Mouse (Mus musculus) hindbrain, embryonic 16.5 days (tissue): ENCODE data around the gene Mtss1l. TPM values are rescaled to one million over a fixed set of nuclear protein-coding genes. Genes with fewer than 3 reads are reported as not detected.
A peak's percentile ranks its signal among the peaks of the same experiment; 100 is the strongest.

Experiments
- ATAC-seq: fragments of 200-750 bp; cut with Nextera tagmentation; 2 replicates; pipeline ENCODE4 v1.8.0; 2017; ENCODE audit warnings: moderate TSS enrichment, moderate library complexity
- H3K27ac ChIP-seq: fragments of 300-500 bp; sonication (generic); 2 replicates; pipeline ENCODE4 v1.5.1; 2014; ENCODE audit warnings: low read depth, mild to moderate bottlenecking, control low read depth, low read length, moderate library complexity
- H3K27me3 ChIP-seq: fragments of 300-500 bp; sonication (generic); replicated peaks from 2 replicates; pipeline ENCODE4 v1.6.1; 2014; ENCODE audit warnings: low read length; ENCODE audit not compliant: control insufficient read depth, insufficient read depth
- H3K36me3 ChIP-seq: fragments of 300-500 bp; sonication (generic); 2 replicates; pipeline ENCODE4 v1.6.1; 2014; ENCODE audit warnings: mild to moderate bottlenecking, low read length, moderate library complexity, mixed read lengths; ENCODE audit not compliant: control insufficient read depth, insufficient read depth
- H3K4me1 ChIP-seq: fragments of 300-500 bp; sonication (generic); 2 replicates; pipeline ENCODE4 v1.6.1; 2014; ENCODE audit warnings: low read depth, low read length; ENCODE audit not compliant: control insufficient read depth, insufficient read depth
- H3K4me2 ChIP-seq: fragments of 300-500 bp; sonication (generic); 2 replicates; pipeline ENCODE4 v1.6.1; 2014; ENCODE audit warnings: mild to moderate bottlenecking, low read length, control low read depth, moderate library complexity
- H3K4me3 ChIP-seq: fragments of 300-500 bp; sonication (generic); 2 replicates; pipeline ENCODE4 v1.5.1; 2014; ENCODE audit warnings: mild to moderate bottlenecking, low read length, control low read depth, moderate library complexity
- H3K9ac ChIP-seq: fragments of 300-500 bp; sonication (generic); 2 replicates; pipeline ENCODE4 v1.6.1; 2014; ENCODE audit warnings: low read depth, mild to moderate bottlenecking, control low read depth, low read length, moderate library complexity
- H3K9me3 ChIP-seq: fragments of 300-500 bp; sonication (generic); 2 replicates; pipeline ENCODE4 v1.6.1; 2014; ENCODE audit warnings: mild to moderate bottlenecking, low read length, moderate library complexity; ENCODE audit not compliant: control insufficient read depth
- WGBS: fragments of 180-500 bp; shearing (Covaris S2); extraction: QIAGEN DNeasy Blood & Tissue Kit; methylation state at CpG from one replicate; pipeline ENCODE4 v1.1.7; 2014; 5-methylcytosine and 5-hydroxymethylcytosine counted together
- polyA plus RNA-seq: library from polyadenylated mRNA; unstranded; fragments of >200 nt; fragmentation: Nextera tagmentation; extraction: Ambion mirVana; gene quantifications from 2 replicates; pipeline ENCODE4 v1.2.1, GENCODE M21; 2015

The Mtss1l gene
- polyA plus RNA-seq, result 26.4 and 28.8 TPM in 2 replicates

DNA sequence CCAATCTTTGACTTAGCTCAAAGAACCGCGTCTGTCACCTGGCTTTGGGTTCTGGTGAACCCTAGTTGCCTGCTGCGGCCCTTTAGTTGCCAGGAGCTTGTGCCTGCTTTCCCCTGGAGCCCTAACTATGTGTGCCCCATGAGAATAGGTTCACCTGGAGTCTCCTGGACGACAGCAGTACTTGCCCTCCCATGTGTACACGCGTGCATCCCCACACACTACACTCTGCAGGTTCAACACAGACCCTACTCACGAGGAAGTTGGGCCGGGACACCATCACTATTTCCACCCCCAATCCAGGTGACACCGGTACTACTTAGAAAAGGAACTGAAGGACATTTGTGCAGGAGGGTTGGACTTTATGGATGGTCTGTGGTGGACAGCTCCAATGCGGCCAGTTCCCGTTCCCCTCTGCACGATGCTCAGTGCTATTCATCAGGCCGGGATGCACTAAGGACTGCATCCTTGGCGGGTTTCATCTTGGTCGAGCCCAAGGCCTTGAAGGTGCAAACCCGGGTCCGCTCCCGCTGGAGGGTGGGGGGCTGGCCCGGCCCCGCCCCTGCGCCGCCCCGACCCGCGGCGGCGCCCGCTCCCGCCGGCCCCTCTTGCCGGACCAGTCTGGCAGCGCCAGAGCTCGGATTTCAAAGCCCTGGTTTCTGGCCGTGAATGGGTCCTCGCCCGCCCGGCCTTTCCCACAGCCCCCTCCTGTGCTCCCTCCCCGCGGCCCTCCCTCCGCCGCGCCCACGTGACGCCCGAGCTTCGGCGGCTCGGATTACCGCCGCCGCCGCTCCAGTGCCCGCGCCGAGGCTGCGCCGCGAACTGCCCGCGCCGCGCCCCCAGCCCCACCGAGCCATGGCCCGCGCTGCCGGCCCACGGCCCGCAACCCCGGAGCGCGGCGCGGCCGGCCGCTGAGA is at the start of gene Mtss1l:
TSS of gene Mtss1l (plus strand) at position 792 of the 914 bp plus-strand sequence.
- H3K4me1 ChIP-seq, result peaks cover 78% of the 10 kb centered on the region
- no peaks in the 10 kb centered on the region for H3K9me3 ChIP-seq
- H3K4me2 ChIP-seq, result peak within 1 kb of the TSS; percentile 96
- H3K36me3 ChIP-seq, result no peaks in the 10 kb centered on the region; the same call in 1 of the 2 replicates
- H3K27ac ChIP-seq, result peak within 1 kb of the TSS; percentile 98
- peak within 1 kb of the TSS; percentile 99 for H3K9ac ChIP-seq
- H3K4me3 ChIP-seq, result peak within 1 kb of the TSS; percentile 87
- ATAC-seq, result peak; percentile 71
- no peaks in the 10 kb centered on the region for H3K27me3 ChIP-seq
- 4% methylated on average over 64 of the region's 75 CpGs for WGBS

DNA sequence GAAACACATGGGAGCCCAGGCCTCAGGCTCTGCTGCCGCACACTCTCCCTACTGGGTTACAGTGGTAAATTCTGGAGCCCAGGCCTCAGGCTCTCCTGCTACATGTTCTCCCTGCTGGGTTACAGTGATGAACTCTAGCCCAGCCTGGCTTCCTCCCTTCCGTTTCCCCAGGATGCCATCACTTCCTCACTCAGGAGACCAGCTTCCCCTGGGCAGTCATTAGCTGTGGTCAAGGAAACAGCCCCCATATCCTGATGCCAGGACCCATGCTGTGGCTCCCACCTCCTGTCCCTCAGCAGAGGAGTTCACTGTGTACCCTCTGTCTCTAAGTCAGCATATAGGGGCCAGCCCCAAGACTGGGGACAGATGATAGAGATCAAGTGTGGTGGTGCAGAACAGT is 49.1 kb upstream of the Mtss1l start:
- H3K27ac ChIP-seq, result no peak overlapping the region
- no peaks in the 10 kb centered on the region for H3K4me1 ChIP-seq
- H3K9me3 ChIP-seq, result no peaks in the 10 kb centered on the region
- 89% methylated on average over 2 of the region's 2 CpGs for whole genome bisulfite sequencing
- no peak overlapping the region for H3K9ac ChIP-seq
- no peak overlapping the region for H3K4me3 ChIP-seq
- H3K36me3 ChIP-seq, result peaks cover 3% of the 10 kb centered on the region; the same call in 1 of the 2 replicates
- H3K27me3 ChIP-seq, result no peaks in the 10 kb centered on the region
- no peak for ATAC-seq
- no peak overlapping the region for H3K4me2 ChIP-seq

DNA sequence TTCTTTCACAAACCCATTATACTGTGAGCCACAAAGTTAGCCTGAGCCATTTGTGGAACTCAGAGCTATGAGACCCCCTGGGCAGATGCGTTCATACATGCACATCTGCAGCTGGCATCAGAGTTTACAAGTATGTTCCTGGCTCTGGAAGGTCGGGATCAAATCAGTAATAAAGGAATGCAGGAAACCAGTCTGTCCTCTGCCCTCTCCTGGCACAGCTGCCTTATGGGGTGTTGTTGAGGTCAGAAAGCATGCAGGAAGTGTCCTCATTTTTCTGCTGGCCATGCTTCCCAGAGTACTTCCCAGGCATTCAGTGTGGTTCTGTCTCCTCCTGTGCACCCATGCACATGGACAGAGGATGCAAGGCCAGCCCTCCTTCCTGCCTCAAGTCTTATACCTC is 48.1 kb upstream of the Mtss1l start:
- no peaks in the 10 kb centered on the region for H3K27me3 ChIP-seq
- WGBS, result 86% methylated on average over 2 of the region's 2 CpGs
- no peak overlapping the region for H3K9ac ChIP-seq
- no peak overlapping the region for H3K27ac ChIP-seq
- no peak overlapping the region for H3K4me3 ChIP-seq
- no peaks in the 10 kb centered on the region for H3K4me1 ChIP-seq
- H3K4me2 ChIP-seq, result no peak overlapping the region
- H3K36me3 ChIP-seq, result peaks cover 3% of the 10 kb centered on the region; the same call in 1 of the 2 replicates
- H3K9me3 ChIP-seq, result no peaks in the 10 kb centered on the region
- ATAC-seq, result no peak

DNA sequence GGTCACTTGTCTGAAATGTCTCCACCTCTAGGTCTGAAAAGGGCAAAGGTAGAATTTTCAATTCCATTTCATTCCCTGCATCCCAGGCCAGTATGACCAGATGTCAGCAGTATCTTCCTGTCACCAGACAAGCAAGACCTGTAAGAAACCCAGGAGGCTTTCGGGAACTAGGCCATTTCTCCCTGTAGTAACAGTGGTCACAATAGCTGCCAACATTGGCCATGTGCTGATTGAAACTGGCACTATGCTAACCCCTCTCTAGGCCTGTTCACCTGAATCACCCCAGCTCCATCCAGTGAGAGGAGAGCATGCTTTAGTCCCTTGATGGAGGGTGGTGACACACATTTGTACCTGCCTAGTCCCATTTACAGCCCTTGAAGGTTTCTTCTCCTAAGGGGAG is 46.7 kb upstream of the Mtss1l start:
- H3K36me3 ChIP-seq, result peaks cover 3% of the 10 kb centered on the region
- no peaks in the 10 kb centered on the region for H3K27me3 ChIP-seq
- no peak overlapping the region for H3K9ac ChIP-seq
- H3K4me3 ChIP-seq, result no peak overlapping the region
- ATAC-seq, result no peak
- H3K4me2 ChIP-seq, result no peak overlapping the region
- H3K9me3 ChIP-seq, result no peaks in the 10 kb centered on the region
- H3K4me1 ChIP-seq, result no peaks in the 10 kb centered on the region
- 93% methylated on average over 1 of the region's 1 CpGs for WGBS
- no peak overlapping the region for H3K27ac ChIP-seq

DNA sequence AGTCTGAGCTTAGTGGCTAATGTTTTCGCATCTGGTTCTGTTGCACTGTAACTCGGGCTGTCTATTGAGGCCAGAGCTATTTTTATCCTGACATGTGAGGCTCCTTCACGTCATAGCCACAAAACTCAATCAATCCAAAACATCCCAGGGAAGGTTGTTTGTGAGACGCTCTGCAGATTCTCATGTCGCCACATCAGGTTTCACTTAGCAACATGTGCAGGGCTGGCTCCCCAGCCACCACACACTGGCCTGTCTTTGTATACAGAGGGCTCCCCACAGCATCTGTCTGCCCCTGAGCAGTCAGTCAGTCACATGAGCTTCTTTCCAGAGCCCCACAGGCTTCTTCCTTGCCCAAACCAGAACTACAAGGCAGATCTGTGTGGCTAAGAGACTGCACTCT is 44.6 kb upstream of the Mtss1l start:
- Histone ChIP-seq H3K27ac (no peak overlapping the region), H3K9me3 (no peaks in the 10 kb centered on the region), H3K4me1 (no peaks in the 10 kb centered on the region), H3K27me3 (no peaks in the 10 kb centered on the region), H3K36me3 (peaks cover 3% of the 10 kb centered on the region), H3K4me3 (no peak overlapping the region), H3K4me2 (no peak overlapping the region), H3K9ac (no peak overlapping the region)
- WGBS, result 85% methylated on average over 5 of the region's 5 CpGs
- ATAC-seq, result no peak

DNA sequence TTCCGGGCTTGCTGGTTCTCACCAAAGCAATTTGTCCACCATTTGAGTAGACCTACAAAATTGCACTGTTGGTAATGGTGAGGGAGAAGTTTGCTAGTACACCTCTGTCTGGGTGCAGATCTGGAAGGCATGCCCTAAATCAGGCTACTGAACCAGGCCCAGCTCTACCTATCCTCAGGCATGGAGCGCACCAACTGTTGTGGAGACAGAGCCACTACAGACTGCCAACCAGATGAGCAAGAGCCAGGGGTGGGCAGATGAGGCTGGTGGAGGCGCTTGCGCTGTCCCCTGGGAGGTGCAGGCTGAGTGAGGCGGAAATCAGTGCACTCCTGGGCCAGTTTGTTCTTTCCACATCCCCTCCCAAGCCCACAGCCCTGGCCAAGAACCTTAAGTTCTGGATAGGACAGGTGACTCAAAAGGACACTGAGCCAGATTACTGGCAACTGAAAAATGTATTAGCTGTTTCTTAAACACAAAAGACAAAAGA is 44.1 kb upstream of the Mtss1l start:
- Histone ChIP-seq H3K9ac (no peak overlapping the region), H3K4me1 (no peaks in the 10 kb centered on the region), H3K27ac (no peak overlapping the region), H3K4me2 (no peak overlapping the region), H3K4me3 (no peak overlapping the region), H3K36me3 (peaks cover 3% of the 10 kb centered on the region), H3K9me3 (no peaks in the 10 kb centered on the region), H3K27me3 (no peaks in the 10 kb centered on the region)
- 88% methylated on average over 5 of the region's 5 CpGs for WGBS
- ATAC-seq, result no peak

DNA sequence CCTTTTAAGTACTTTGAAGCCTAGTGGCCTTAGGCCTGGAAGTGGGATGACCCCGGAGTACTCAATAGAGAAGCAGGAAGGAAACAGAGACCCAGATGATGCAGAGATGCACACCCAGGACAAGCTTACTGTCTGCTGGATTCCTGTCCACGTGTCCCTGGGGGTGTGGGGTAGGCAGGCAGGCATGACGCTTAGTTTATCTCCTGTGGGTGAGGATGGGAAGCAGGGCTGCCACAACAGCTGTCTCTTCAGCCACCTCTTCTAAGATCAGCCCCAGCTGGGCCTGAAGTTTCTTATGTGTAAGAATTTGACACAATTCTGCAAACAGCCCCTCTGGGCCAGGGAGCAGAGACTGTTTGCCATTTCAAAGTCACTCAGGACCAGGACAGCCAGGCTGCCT is 42.3 kb upstream of the Mtss1l start:
- Histone ChIP-seq H3K9me3 (no peaks in the 10 kb centered on the region), H3K27ac (no peak overlapping the region), H3K4me2 (no peak overlapping the region), H3K27me3 (no peaks in the 10 kb centered on the region), H3K4me1 (no peaks in the 10 kb centered on the region), H3K36me3 (peaks cover 13% of the 10 kb centered on the region), H3K9ac (no peak overlapping the region), H3K4me3 (no peak overlapping the region)
- no peak; the same call in 1 of the 2 replicates for ATAC-seq
- 86% methylated on average over 3 of the region's 3 CpGs for WGBS

DNA sequence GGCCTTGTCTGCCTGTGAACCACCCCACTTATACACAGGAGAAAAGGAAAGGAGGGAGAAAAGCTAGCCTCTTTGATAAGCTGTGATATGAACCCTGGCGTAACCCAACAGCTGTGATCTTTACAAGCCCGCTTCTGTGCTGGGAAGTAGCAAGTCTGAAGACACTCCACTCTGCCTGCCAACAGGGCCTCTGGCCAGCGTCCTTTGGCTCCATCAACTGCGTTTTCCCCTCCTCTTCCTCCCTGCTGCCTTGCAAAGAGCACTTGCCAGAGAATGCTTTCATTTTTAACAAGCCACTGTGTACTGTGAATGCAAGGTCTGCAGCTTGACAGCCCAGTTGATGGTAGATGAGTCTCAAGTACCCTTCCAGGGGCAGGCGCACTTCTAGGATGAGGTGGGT is 33.5 kb upstream of the Mtss1l start:
- no peaks in the 10 kb centered on the region; the same call in 1 of the 2 replicates for H3K4me1 ChIP-seq
- H3K4me2 ChIP-seq, result no peak overlapping the region
- WGBS, result 61% methylated on average over 5 of the region's 5 CpGs
- H3K9me3 ChIP-seq, result no peaks in the 10 kb centered on the region
- H3K9ac ChIP-seq, result no peak overlapping the region
- H3K27me3 ChIP-seq, result no peaks in the 10 kb centered on the region
- 0 out of 2 replicates have a peak overlapping the region, but pooled peaks have one; percentile 17 for H3K27ac ChIP-seq
- peak; percentile 89 for ATAC-seq
- H3K36me3 ChIP-seq, result peaks cover 13% of the 10 kb centered on the region
- no peak overlapping the region for H3K4me3 ChIP-seq

DNA sequence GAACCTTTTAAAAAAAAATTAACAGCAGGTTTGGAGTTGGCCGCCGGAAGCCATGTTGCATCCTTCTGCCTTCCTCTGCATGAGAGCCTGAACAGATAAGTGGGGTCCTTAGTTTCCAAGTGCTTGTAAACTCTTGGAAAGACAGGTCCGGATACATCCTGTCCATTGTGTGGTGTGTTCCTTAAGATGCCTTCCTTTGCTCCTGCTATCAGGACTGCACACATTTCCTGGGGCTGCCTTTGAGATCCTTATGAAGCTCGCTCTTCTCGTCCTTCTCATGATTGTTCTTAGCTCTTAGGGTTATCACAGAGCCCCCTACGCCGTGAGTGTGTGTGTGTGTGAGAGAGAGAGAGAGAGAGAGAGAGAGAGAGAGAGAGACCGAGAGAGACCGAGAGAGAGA is 31.3 kb upstream of the Mtss1l start:
- 89% methylated on average over 9 of the region's 9 CpGs for WGBS
- Histone ChIP-seq H3K4me1 (peaks cover 6% of the 10 kb centered on the region), H3K27me3 (no peaks in the 10 kb centered on the region), H3K36me3 (peaks cover 2% of the 10 kb centered on the region; the same call in 1 of the 2 replicates), H3K9me3 (no peaks in the 10 kb centered on the region), H3K27ac (no peak overlapping the region), H3K4me2 (no peak overlapping the region), H3K4me3 (no peak overlapping the region), H3K9ac (no peak overlapping the region)
- no peak for ATAC-seq
